Mouse (Mus musculus) stomach, postnatal 0 days (tissue): Measurements from ENCODE around the gene Ank2.

Source experiments
- CTCF ChIP-seq: IDR thresholded peaks from 2 replicates; pipeline ENCODE4 v1.5.1; 2016; ENCODE audit warnings: antibody characterized with exemption, low read depth, mild to moderate bottlenecking, moderate library complexity
- EP300 ChIP-seq: optimal IDR thresholded peaks from 2 replicates; pipeline ENCODE3; 2016; ENCODE audit warnings: antibody characterized with exemption

GRCm38 (mm10) chr3:127017523-127017922 lies 481.6 kb downstream of the Ank2 start:
- TF ChIP-seq CTCF (no peak), EP300 (no peak)
